Mouse (Mus musculus) induced T-regulatory cell, adult 2 months (primary cell): ENCODE results near the gene Gm11007.
"Not testable (repeated sequence)": the region's sequence is repeated elsewhere in the genome, so short reads cannot be mapped to it uniquely, and the experiment has no call there.

Experiments
- DNase-seq: peaks from one replicate; pipeline ENCODE4 v3.0.0-alpha.2; 2012; ENCODE audit warnings: low read depth

Gm11007 gene

DNA sequence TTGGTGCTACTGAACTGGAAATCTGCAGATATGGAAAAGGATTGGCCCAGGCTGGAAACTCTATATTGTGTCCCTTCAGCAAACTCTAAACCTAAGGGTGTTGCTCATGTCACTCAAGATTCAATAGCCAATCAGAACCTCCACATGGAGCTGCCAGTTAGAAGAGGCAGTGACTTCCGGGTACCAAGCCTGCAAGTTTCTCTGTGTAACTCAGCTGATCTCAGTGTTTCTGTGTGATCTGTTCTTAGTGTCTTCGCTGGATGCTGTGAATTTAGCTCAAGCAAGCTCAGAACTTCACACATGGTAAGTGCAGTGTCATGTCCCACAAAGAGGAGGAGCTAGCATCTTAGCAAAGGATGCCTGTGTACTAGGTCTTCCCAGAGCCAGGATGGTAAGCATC lies at the start of gene Gm11007:
Gm11007 (plus strand) TSS at position 301 of the 400 bp plus-strand sequence.
- not testable (repeated sequence) for DNase-seq
